Mouse (Mus musculus): ENCODE results near the gene Ahnak.
"Not testable (repeated sequence)": the region's sequence is repeated elsewhere in the genome, so short reads cannot be mapped to it uniquely, and the experiment has no call there.

The Ahnak gene

DNA sequence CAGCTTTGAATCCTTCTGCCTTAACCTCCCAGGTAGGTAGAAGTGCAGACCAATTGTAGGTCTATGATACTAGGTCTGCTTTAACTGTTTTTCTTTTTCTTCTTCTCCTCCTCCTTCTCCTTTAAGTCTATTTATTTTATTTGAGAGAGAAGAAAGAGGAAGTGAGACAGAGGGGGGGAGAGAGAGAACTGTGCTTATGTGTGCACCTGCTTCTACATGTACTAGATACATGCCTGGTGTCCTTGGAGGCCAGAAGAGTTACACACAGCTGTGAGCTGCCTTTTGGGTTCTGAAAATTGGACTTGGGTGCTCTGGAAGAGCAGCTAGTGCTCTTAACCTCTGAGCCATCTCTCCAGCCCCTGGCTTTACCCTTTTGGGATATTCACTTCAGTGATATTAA is 52.0 kb downstream of the Ahnak start:
- DNase-seq (ENCODE audit: low spot score in 2 of 2) = no peak

- no peak for DNase-seq (ENCODE audit: low spot score in 2 of 2)
Observed at GRCm38 (mm10) chr19:9043123-9043522, 54.0 kb downstream of the Ahnak start.

GRCm38 (mm10) chr19:9044291-9044690 is 55.2 kb downstream of the Ahnak start:
- DNase-seq (ENCODE audit: low spot score in 2 of 2) = no peak

DNA sequence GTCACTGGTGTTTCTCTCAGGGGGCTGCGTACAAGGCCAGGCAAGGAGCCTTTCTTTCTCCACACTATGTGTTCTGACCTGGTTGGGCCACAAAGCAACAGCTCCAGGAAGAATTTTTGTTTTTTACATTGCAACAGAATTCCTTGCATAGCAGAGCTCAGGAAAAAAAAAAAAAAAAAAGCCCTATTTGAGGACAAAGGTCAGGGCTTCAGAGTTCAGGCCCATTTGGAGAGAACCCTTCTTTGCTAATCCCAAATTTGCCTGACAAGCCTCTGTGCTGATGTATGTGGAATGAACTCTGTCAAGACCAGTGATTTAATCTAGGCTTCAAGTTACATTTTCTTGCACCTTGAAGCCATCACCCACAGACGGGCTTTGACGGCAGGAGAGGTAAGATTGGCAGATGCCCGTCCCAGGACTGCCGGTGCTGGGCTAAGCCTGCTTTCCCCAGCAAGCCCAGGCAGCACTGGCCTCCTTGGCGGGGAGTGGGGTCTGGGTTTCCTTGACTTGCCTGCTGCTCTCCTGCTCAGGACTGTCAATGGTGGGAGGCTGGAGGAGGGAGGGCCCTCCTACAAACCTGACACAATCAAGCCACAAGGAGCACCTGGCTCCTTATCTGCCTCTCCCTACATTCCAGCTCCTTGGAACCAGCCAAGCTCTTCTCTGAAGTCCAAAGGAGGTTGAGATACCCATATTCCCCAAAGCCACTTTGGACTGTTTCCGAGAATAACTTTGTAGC is 58.3 kb downstream of the Ahnak start:
- no peak for DNase-seq (ENCODE audit: low spot score in 2 of 2)

DNA sequence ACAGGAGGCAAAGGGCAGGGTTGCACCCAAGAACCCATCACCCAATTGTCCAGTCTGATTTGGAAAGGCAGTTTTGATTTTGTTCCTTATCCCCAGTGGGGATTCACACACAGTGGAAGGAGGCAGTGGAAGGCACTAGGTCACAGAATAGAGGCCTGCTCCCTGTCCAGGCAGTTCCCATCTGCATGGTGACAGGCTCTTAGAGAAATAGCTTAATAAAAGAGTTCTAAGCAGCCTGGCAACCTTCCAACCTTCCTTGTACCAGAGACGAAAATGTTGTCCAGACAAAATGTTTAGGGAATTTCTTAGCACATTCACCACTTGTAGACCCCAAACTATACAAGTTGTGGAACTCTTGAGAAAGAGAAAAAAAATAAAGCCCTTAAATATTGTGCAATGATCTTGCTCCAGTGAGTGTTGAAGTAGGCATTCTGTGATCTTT is 58.9 kb downstream of the Ahnak start:
- no peak for DNase-seq (ENCODE audit: low spot score in 2 of 2)

- DNase-seq (ENCODE audit: low spot score in 2 of 2) = no peak
Observed at GRCm38 (mm10) chr19:9048981-9049687, 60.0 kb downstream of the Ahnak start.

- DNase-seq (ENCODE audit: low spot score in 2 of 2) = no peak
Observed at GRCm38 (mm10) chr19:9050294-9051229, 61.5 kb downstream of the Ahnak start.

DNA sequence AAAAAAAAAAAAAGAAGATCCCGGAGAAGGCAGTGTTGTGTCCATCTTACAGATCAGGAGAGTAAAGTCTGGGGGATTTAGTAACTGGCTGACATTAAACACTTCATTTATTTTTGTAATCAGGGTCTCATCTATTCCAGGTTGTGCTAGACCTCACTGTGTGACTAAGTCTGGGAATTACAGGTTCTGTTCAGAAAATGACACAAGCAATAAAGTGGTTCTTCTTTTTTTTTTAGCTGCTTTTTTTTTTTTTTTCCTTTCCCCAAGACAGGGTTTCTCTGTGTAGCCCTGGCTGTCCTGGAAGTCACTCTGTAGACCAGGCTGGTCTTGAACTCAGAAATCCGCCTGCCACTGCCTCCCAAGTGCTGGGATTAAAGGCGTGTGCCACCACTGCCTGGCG is 62.9 kb downstream of the Ahnak start:
- not testable (repeated sequence) for DNase-seq (ENCODE audit: low spot score in 2 of 2)

DNA sequence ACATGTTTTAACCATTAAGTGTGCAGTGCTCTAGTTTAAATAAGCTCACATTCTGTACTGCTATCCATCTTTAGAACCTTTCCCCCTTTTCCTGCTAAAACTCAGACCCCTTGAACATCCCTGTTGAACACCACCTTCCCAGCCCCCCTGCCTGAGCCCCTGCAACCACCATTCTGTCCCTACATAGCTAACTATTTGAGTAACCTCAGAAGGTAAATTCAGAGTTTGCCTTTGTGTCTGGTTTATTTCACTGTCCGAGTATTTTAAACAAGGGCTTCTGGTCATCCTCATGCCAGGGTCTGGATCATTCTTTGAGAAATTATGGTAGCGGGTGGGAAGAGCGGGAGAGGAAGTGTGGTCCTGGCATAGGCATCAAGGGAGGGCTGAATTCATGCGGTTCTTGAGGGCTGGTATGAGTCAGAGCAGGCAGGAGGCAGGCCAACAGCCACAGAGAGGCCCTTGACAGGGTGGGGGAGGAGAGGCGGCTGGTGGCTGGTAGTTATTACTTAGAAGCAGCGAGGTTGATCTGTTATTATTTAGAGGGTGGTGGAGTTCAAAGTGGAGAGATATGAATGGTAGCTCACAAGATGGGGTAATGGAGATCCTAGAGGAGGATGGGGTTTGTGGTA is 63.8 kb downstream of the Ahnak start:
- no peak for DNase-seq (ENCODE audit: low spot score in 2 of 2)

DNA sequence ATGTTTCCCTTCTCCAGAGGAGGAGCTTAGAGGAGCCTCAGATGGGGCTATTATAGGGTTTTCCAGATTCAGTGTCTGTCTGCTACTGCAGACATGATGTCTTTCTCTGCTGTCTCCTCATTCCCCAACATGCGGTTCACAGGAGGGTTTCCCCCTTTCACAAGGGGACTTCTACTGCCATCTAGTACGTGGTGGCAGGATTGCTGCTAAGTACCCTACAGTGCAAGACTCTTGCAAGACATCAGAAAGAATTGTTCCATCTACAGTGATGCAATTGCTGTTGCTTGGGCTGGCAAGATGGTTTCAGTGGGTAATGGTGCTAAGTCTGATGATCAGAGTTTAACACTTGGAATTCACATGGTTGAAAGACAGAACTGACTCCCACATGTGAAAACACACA is 66.1 kb downstream of the Ahnak start:
- no peak for DNase-seq (ENCODE audit: low spot score in 2 of 2)

GRCm38 (mm10) chr19:9055703-9056355 is 66.7 kb downstream of the Ahnak start:
- no peak for DNase-seq (ENCODE audit: low spot score in 2 of 2)

- DNase-seq (ENCODE audit: low spot score in 2 of 2) = no peak
Observed at GRCm38 (mm10) chr19:9057679-9058078, 68.6 kb downstream of the Ahnak start.

DNA sequence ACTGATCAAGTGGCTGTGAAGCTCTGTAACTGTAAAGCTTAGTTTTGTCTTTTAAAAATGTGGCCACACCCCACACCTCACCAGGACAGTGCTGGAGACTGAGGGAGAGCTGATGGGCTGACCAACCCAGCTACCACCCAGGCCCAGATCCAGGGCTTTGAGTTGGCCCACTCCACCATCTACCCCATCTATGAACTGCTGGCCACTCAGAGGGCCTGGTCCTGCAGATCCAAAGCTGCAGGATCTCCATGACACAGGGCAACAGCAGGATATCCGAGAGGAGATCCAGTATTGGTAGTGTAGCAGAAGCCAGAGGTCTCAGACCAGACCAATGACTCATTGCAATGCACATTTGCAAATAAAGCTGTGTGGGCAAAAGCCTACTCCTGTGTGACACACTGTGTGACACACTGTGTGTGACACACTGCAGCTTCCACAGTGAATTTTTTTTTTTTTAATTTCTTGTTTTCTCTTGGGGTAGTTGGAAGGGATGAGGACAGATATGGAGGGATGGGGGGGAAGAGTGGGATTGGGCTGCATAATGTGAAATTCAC is 69.3 kb downstream of the Ahnak start:
- no peak for DNase-seq (ENCODE audit: low spot score in 2 of 2)

- DNase-seq (ENCODE audit: low spot score in 2 of 2) = no peak
Observed at GRCm38 (mm10) chr19:9058944-9059343, 69.9 kb downstream of the Ahnak start.

GRCm38 (mm10) chr19:9059391-9059790 is 70.3 kb downstream of the Ahnak start:
- DNase-seq (ENCODE audit: low spot score in 2 of 2) = no peak

DNA sequence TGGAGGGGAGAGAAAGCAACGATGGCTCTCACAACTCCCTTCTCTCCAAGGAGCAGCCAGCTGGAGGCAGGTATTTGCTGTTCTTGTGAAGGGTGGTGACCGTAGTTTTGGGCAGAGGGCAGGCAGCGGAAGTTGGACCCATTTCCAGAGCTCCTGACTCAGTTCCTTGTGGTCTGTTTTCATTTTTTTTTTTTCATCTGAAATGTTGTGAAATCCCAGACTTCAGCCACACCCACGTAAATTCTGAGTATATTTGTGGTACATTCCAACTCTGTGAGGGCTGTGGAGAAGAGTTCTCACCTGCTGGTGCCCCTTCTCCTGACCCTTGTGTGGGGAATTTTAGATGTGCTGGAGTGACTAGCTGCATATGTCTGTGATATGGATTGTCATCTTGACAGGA is 71.0 kb downstream of the Ahnak start:
- no peak for DNase-seq (ENCODE audit: low spot score in 2 of 2)

DNA sequence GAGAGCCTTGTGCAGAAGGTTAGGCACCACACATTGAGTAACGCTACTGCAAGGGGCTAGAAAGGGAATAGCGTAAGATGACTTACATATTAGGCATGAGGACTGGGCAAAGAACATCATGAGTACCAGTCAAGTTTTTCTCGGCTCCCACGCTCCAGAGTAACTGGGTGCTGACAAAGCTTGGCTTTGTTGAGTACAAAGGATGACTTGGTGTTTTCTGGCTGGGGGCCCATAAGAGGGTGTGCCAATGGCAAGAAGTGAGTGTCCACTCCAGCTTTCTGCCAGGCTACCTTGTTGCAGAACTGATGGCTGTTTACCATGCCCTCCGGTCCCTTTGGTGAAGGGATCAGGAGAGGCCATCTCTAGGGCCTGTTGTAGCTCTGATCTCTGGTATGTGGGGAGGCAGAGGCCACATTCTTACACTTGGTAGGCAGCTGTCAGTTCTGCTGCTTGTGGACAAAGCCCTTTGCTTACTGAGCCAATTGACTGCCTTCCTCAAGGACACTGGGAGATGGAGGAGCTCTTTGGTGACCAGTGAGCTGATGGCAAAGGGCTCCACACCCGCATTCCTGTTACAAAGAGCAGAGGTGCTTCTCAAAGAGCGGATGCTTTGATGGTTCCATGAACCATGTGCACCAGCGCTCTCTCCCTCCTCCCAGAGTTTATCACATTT is 72.3 kb downstream of the Ahnak start:
- no peak for DNase-seq (ENCODE audit: low spot score in 2 of 2)

- DNase-seq (ENCODE audit: low spot score in 2 of 2) = no peak
Observed at GRCm38 (mm10) chr19:9062822-9063221, 73.7 kb downstream of the Ahnak start.

- no peak for DNase-seq (ENCODE audit: low spot score in 2 of 2)
Observed at GRCm38 (mm10) chr19:9063831-9064230, 74.7 kb downstream of the Ahnak start.
